Mouse (Mus musculus) embryonic stem cell, embryonic (primary cell): Measurements from ENCODE around the gene Timm44.

Source experiments
- CTCF ChIA-PET, 4 experiments: fragments of 300-600 bp in 2 of 4; fragments of 350-600 bp in 2 of 4; sonication (Branson Sonifier 250); formaldehyde crosslinking; loops; one replicate each; lab custom pipeline; 2022; ENCODE audit warnings: inconsistent platforms in 2 of 4; lab: Charles Lee
- POLR2A ChIA-PET, 4 experiments: fragments of 300-600 bp in 2 of 4; fragments of 350-600 bp in 2 of 4; sonication (Branson Sonifier 250); formaldehyde crosslinking; loops; one replicate each; lab custom pipeline; 2022; ENCODE audit warnings: antibody characterized with exemption in 4 of 4, inconsistent platforms in 1 of 4; lab: Charles Lee

Timm44 gene

DNA sequence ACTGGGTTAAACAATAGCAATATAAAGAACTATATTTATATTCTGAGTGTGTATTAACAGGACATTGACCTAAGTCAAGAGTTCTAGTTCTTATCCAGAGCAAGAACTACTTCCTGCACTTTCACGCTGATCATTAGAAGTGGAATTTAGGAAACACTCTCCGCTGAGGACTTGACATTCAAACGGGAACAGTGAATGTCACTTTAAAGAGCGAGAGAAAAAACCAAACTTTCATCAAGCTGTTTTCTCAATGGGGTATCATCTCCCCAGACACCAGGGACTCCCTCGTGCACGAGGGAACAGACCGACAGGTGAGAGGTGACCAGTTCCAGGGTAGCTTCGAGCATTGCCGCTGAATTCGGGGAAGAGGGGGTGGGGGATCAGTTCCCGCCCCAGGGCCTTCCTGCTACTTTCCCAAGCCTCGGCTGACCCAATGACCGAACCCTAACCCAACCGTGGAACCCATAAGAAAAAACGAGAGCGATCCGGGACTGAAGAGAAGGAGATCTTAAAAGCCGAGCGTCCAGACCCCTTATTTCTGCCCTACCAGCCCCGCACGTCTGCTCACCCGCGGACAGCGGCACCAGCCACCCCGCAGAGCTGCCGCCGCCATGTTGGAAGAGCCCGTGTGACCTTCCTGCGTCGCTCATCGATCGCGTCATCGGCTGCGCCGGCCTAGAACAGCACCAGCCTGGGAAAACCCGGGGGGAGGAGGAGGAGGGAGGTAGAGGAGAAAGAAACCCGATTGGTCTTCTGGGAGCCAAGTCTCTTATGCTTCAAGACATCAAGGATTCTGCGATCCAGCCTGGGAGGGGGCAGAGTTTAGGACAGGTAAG lies at the start of gene Timm44:
Timm44 (minus strand) TSS at position 639 of the 836 bp plus-strand sequence.
- POLR2A ChIA-PET, result interaction anchor here (0.6 to 4.0 kb wide), 57 partner anchors 8 to 402 kb away, joined by 3 to 20 read pairs (median 4); partner anchors contain the start of genes Gm49320 (in 2 of the 4), Map2k7 (in 2 of the 4), Snapc2 (in 2 of the 4) and Ccl25 (in 1 of the 4)
- CTCF ChIA-PET, result interaction anchor here (0.6 to 1.5 kb wide), 9 partner anchors 8 to 618 kb away, joined by 3 to 9 read pairs (median 3); partner anchors contain the start of gene Ctxn1 (in 1 of the 4)

DNA sequence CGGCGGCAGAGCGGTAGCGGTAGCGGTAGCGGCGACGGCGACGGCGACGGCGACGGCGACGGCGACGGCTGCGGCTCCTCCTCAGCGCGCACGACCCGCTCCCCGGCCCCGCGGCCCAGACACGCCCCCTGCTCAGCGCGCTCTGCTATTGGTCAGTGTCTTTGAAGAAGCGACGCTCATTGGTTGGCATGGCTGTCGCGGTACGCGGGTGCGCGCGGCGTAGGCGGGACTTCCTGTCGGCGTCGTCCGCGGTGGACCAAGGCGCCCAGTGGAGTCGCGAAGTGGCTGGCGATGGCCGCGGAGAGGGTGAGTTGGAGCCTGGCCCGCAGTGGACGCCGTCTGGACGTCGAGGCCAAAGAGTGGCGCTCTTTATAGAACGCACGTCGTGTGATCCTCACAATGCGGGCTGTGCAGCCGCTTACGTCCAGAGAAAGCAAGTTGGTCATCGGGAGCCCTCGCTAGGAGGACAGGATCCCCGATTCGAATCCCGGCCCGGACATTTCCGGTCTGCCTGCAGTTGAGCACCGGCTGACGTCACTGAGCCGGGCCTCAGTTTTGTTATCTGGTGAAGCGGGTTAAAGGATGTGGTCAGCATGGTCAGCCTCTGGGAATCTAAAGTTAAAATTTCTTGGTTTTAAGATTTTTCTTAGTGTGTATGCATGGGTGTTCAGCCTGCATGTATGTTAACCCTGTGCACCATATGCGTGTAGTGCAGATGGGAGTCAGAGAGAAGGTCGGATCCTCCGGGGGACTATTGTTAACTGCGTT lies 49.5 kb upstream of the Timm44 start, which contains the start of the genes Ccl25 and Elavl1:
Ccl25 (plus strand) TSS at position 228 of the 768 bp plus-strand sequence.
Elavl1 (minus strand) TSS at position 431 of the 768 bp plus-strand sequence.
- ChIA-PET CTCF (no interaction called here), POLR2A (interaction anchor here in 2 of 4 experiments (1.0 to 4.9 kb wide), 4 partner anchors 11 to 49 kb away, joined by 3 to 46 read pairs (median 4); partner anchors contain the start of gene Timm44 (in 1 of the 2))

DNA sequence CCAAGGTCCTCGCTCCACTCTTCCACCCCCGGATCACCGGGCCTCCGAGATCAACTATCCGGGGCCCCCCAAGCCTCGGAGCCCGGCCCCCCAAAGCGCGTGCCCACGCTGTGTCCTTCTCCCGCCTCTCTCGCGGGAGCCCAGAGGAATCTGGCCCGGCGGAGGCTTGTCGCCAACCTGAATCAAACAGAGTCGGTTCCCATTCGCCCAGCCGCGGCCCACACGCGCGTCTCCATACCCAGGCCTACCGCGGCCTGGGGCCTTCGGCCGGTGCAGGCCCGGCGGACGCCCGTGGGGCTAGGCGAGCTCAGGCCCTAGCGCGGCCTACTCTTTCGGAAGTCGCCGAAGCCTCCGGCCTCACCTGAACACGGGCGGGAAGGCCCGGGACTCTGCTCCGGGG lies 48.8 kb upstream of the Timm44 start:
- ChIA-PET CTCF (interaction anchor here in 1 of 4 experiments (1.1 to 1.4 kb wide), 2 partner anchors 13 to 119 kb away, joined by 3 to 4 read pairs; no protein-coding TSS in a partner anchor), POLR2A (interaction anchor here in 2 of 4 experiments (0.8 to 4.9 kb wide), 10 partner anchors 10 to 86 kb away, joined by 3 to 46 read pairs (median 4); partner anchors contain the start of genes Timm44 (in 2 of the 2), Gm49320 (in 1 of the 2) and Map2k7 (in 1 of the 2))

DNA sequence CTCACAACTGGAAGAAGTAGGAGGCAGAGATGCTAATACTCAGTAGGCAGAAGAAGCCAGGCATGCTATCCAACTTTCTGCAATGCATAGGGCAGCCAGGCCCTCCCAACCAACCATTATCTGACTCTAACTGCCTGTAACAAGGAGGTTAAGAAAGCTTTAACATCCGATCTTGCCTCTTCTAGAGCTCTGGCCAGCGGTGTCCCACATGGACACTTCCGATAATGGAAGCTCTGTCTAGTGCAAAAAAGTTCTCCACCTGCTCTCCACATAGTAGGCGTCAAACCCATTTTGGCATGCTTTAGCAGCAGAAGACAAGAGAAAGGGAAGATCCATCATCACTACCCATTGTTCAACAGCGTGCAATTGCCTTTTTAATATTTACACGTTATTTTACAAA lies 48.2 kb upstream of the Timm44 start:
- CTCF ChIA-PET, result interaction anchor here in 1 of 4 experiments (1.1 to 1.4 kb wide), 2 partner anchors 13 to 119 kb away, joined by 3 to 4 read pairs; no protein-coding TSS in a partner anchor
- POLR2A ChIA-PET, result interaction anchor here in 2 of 4 experiments (0.6 to 4.9 kb wide), 10 partner anchors 11 to 147 kb away, joined by 3 to 46 read pairs (median 4); partner anchors contain the start of genes Timm44 (in 2 of the 2), Gm49320 (in 1 of the 2) and Map2k7 (in 1 of the 2)

DNA sequence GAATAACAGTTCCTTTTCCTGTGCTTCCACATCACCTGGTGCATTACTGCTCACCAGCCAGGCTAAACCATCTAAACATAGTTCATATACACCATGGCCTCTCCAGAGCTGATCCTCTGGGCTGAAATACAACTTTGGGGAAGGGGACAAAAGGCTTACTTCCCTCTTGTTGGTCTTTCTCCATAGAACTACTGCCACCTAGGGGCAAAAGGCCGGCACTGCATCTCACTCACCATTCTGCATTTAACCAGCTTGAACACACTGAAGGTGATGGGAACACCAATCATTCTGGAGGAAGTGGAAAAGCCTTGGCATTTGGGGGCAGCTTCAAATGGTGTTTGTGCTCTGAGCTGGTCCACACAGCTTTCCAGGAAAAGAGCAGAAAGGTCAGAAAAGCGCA lies 46.8 kb upstream of the Timm44 start:
- POLR2A ChIA-PET, result interaction anchor here (0.5 to 4.9 kb wide), 24 partner anchors 9 to 157 kb away, joined by 3 to 46 read pairs (median 3); partner anchors contain the start of genes Timm44 (in 2 of the 4) and Snapc2 (in 1 of the 4)
- CTCF ChIA-PET, result interaction anchor here (0.6 to 1.6 kb wide), 32 partner anchors 9 to 862 kb away, joined by 3 to 15 read pairs (median 4); partner anchors contain the start of genes Ctxn1 (in 1 of the 4), Gm49320 (in 1 of the 4), Map2k7 (in 1 of the 4) and Prr36 (in 1 of the 4)

DNA sequence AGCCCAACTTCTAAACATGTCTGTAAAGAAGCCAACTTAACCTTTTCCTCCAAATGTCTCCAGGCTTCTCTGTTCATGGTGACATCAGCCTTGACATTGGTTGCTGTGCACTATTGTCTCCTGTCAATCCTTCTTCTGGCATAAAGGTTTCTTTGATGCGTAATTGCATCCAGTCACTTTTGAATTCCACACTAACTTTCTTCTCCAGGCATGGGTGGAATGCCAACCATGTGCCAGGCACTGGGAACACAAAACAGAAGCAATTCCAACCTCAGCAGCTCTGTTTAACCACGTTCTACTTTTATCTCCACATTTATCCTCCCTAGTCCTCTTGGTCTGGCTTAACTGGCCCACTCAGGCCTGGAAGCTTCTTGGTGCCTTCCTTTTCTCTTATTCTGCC lies 45.3 kb upstream of the Timm44 start:
- CTCF ChIA-PET, result interaction anchor here in 1 of 4 experiments (1.2 kb wide), 1 partner anchor 62 kb away, joined by 3 read pairs; the partner anchor contains the start of gene Ctxn1
- POLR2A ChIA-PET, result interaction anchor here in 1 of 4 experiments (1.3 to 4.9 kb wide), 5 partner anchors 9 to 33 kb away, joined by 3 to 46 read pairs (median 4); no protein-coding TSS in a partner anchor

DNA sequence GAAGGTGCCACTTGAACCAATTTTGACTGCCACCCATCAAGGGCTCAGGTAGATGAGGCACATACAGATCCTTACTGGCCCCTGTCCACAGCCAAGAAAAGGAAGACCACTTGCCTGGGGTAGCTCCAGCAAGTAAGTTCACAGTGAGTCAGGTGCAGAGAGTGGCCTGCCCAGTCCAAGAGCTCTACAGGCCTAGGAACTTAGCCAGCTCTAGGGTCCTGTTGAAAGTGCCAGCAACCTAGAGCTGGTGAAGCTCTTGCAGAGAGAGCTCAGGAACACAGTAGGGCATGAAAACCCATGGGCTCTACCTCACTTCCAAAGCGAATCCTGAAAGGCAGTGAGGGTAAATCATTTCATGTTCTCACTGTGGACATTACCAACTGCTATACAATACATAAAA lies 44.7 kb upstream of the Timm44 start:
- POLR2A ChIA-PET, result interaction anchor here in 2 of 4 experiments (0.7 to 2.7 kb wide), 4 partner anchors 10 to 33 kb away, joined by 3 to 10 read pairs (median 3); no protein-coding TSS in a partner anchor
- CTCF ChIA-PET, result interaction anchor here in 2 of 4 experiments (0.6 to 1.2 kb wide), 2 partner anchors 20 to 62 kb away, joined by 3 to 7 read pairs; partner anchors contain the start of gene Ctxn1 (in 1 of the 2)

DNA sequence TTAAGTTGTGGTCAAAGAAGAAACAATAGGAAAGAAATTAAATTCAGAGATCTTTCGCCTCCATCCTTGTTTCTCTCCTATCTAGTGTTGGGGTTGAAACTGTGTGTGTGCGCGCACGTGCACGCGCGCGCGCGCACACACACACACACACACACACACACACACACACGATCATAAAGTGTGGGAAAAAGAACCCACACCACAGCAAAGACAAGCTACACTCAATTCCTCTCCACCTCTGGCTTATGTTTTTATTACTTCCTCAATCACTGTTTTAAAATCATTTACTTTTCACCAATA lies 43.8 kb upstream of the Timm44 start:
- POLR2A ChIA-PET, result interaction anchor here in 2 of 4 experiments (0.5 to 1.0 kb wide), 4 partner anchors 8 to 207 kb away, joined by 3 to 4 read pairs (median 3); no protein-coding TSS in a partner anchor
- CTCF ChIA-PET, result interaction anchor here in 1 of 4 experiments (0.7 kb wide), 1 partner anchor 66 kb away, joined by 4 read pairs; no protein-coding TSS in a partner anchor

DNA sequence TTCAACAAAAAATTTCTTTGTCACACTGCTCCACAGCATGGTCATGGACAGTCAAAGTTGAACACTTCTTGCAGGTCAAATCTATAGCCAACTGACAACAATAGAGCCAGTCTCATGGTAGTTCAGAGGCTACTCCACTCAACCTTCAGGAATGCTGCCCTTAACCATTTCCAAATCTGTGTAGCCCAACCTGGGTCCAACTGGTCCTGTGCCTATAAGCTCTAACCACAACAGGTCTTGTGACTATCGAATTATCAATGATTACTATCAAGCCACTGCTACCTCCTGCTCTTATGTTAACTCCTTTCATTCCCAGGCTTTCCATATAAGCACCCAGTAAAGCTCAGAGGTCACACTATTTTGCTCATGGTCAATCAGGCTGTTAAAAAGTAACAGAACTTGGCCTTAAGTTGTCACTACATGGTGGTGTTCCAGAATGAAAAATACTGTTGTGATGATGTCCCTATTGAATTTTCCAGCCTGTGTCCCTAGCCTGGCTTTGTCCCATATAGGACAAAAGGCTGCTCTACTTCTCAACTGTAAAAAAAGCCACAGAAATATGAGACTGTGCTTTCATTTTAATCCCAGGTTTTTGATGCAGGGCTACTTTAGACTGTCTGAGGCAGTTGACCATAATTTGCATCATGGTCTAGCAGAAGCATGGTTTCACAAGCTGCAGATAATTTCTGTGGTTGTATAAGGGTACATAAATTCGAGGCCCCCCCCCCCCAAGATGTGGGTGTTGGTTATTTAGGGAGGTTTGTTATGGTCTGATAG lies 43.3 kb upstream of the Timm44 start:
- CTCF ChIA-PET, result interaction anchor here in 1 of 4 experiments (0.7 kb wide), 1 partner anchor 65 kb away, joined by 4 read pairs; no protein-coding TSS in a partner anchor

DNA sequence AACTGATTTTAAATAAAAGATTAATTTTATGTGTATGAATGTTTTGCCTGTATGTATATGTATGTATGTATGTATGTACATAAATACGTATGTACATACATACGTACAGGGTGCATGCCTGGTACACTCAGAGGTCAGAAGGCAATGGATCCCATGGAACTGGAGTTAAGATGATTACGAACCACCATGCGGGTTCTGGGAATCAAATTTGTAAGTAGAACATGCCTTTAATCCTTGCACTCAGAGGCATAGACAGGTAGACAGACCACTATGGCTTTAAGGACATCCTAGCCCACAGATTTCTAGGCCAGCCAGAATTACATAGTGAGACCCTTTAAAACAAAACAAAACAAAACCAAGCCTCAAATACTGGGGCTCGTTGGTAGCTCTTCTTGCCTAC lies 42.4 kb upstream of the Timm44 start:
- ChIA-PET POLR2A (interaction anchor here in 1 of 4 experiments (0.6 to 1.3 kb wide), 3 partner anchors 27 to 295 kb away, joined by 3 read pairs; partner anchors contain the start of gene Zfp958), CTCF (no interaction called here)

More for the DNA sequence above, 43.3 kb upstream of the Timm44 start:
- POLR2A ChIA-PET, result interaction anchor here in 2 of 4 experiments (0.5 to 1.1 kb wide), 5 partner anchors 9 to 294 kb away, joined by 3 to 4 read pairs (median 3); partner anchors contain the start of gene Zfp958 (in 1 of the 2)

DNA sequence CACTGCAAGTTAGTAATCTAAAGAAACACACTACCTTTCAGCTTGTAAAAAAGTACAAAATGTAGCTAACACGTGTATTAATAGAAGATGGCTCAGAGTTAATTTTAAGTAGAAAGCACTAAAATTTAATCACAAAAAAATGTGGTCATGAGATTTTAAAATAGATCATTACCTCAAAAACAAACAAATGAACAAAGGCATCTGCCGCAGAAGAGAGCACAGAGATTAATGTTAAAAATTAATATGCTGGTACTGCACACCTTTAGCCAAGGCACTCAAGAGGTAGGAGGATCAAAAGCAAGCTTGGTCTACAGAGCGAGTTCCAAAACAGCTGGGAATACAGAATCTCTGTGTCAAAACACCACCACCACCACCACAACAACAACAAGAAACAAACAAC lies 39.1 kb upstream of the Timm44 start:
- CTCF ChIA-PET, result no interaction called here

DNA sequence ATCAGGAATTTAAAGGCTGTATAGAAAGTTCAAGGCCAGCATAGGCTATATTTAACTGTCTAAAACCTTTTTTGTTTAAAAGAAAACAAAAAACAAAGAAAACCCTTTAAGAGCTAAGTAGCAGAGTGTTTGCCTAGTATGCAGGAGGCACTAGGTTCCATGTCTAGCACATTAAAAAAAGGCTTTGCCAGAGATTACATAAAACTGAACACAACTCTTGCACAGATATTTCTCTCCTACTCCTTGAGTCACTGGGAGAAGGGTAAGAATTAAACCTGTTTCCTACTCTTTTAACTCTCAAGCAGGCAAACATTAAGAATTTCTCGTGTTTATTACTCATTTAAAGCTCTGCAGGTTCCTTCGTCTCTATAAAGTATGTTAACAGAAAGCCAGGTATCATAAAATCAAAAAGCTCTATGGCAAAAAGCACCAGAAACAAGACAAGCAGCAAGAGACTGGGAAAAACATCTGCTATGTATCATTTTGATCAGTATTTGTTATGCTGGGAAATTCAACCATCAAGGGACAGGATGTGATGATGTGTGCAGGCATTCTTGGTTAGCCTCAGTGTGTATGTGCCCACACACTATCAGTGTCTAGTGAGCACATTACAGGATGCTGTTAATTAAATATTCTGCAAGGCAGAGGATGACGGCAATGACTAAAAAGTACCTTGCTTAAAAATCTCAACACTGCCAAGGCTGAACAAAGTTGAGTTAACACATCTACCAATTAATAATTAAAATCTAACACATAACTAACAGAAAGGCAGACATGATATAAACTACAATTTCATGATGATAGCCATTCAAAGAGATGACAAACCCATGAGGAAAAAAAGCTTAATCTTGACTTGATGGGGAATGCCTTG lies 37.8 kb upstream of the Timm44 start:
- POLR2A ChIA-PET, result interaction anchor here in 2 of 4 experiments (0.6 to 5.2 kb wide), 16 partner anchors 9 to 147 kb away, joined by 3 to 46 read pairs (median 4); partner anchors contain the start of genes Gm49320 (in 2 of the 2), Map2k7 (in 2 of the 2), Ccl25 (in 1 of the 2) and Elavl1 (in 1 of the 2)
- CTCF ChIA-PET, result interaction anchor here in 2 of 4 experiments (0.6 to 2.7 kb wide), 3 partner anchors 9 to 774 kb away, joined by 3 to 15 read pairs (median 5); no protein-coding TSS in a partner anchor

More for the DNA sequence above, 39.1 kb upstream of the Timm44 start:
- POLR2A ChIA-PET, result interaction anchor here in 3 of 4 experiments (0.6 to 5.2 kb wide), 10 partner anchors 8 to 636 kb away, joined by 3 to 46 read pairs (median 4); partner anchors contain the start of genes Ccl25 (in 2 of the 3), Elavl1 (in 1 of the 3) and Timm44 (in 1 of the 3)

DNA sequence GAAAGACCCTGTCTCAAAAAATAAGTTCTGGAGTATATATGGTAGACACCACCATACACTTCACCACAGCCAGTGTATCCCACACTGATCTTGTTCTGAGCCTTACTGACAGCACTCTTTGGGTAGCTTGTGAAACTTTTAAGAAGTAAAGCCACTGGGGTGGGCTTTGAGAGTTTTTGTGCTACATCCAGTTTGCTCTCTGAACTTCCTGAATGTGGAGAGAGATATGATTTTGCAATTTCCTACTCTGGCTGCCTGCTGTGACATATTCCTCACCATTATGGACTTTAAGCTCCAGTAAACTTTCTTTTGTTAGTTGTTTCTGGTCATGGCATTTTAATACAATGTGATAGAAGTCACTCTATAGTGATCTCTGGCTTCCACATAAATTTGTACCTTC lies 36.4 kb upstream of the Timm44 start:
- POLR2A ChIA-PET, result interaction anchor here in 3 of 4 experiments (0.5 to 5.2 kb wide), 19 partner anchors 8 to 676 kb away, joined by 3 to 46 read pairs (median 5); partner anchors contain the start of genes Timm44 (in 2 of the 3), Ccl25 (in 1 of the 3) and Elavl1 (in 1 of the 3)

DNA sequence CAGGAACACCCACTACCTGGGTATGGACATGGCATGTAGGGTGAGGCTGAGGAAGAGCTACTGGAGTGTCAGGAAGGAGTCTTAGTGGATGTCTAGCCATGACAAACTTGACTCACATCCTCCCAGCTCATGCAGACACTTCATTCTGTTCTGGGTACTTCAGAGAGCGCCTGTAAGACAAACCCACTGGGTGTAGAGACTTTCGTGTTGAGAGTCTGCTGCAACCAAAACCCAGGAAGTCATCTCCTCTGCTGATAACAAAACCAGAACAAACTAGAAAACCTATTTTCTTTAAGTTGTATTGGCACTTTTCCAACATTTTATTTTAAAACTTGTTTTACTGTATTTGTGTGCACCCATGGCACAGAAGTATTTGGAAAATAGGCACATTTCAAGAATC lies 30.1 kb upstream of the Timm44 start:
- CTCF ChIA-PET, result interaction anchor here (0.6 to 1.2 kb wide), 4 partner anchors 13 to 867 kb away, joined by 3 to 4 read pairs (median 3); no protein-coding TSS in a partner anchor
- POLR2A ChIA-PET, result interaction anchor here in 1 of 4 experiments (0.9 to 1.3 kb wide), 3 partner anchors 10 to 34 kb away, joined by 3 to 4 read pairs (median 4); no protein-coding TSS in a partner anchor

More for the DNA sequence above, 36.4 kb upstream of the Timm44 start:
- CTCF ChIA-PET, result interaction anchor here in 2 of 4 experiments (1.2 to 2.7 kb wide), 3 partner anchors 10 to 45 kb away, joined by 3 to 15 read pairs (median 4); no protein-coding TSS in a partner anchor
